Mouse (Mus musculus): Measurements from ENCODE around the gene Gba.

- TF ChIP-seq POLR2A (IDR thresholded peaks at IDR 0.05; ENCODE audit: borderline replicate concordance, insufficient read depth, low read length) = no peak
- TF ChIP-seq CTCF (IDR thresholded peaks at IDR 0.05; ENCODE audit: borderline replicate concordance, insufficient read depth, low read depth, low read length) = peak; percentile 81
Observed at GRCm38 (mm10) chr3:89242331-89242895, 39.7 kb downstream of the Gba start.

Measured in cerebellum, adult 2 months (tissue).